Mouse (Mus musculus) kidney, postnatal 25 days (tissue): ENCODE measurements at regions not wholly inside any gene's neighbourhood (a gene's known extent, or its start where the extent isn't known, plus 50 kb on each side); places are given as distances from the start of the nearest gene placed in this dataset.

ENCODE experiments used
- DNase-seq, 2 experiments: peaks; one replicate each; pipeline ENCODE4 v3.0.0; 2021; ENCODE audit warnings: mixed read lengths in 2 of 2

- DNase-seq = no peak
Observed at GRCm38 (mm10) chr8:8562268-8562667, 98.8 kb downstream of the Efnb2 start.

GRCm38 (mm10) chr8:8558050-8558449, 103.0 kb downstream of the Efnb2 start:
- DNase-seq = no peak

DNA sequence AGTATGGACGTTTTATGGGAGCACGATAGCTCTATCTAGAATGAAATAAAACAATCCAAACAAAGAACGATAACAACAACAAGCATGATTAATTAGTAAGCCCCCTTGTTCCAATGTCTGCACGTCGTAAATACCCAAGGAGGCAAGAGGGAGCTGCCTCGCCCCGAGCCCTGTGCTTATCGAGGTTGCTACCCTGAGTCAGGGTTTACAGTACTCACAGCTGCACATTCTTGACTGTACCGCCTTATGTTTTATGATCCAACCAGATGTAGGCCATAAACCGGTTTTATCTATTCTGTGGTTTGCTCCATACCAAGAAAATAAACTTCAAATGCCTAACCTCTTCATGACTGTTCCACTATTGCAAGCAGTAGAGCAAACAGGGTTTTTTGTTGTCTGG, 104.9 kb downstream of the Efnb2 start:
- DNase-seq = no peak

- DNase-seq = no peak
Observed at GRCm38 (mm10) chr8:8554691-8555090, 106.4 kb downstream of the Efnb2 start.

- no peak for DNase-seq
Observed at GRCm38 (mm10) chr8:8552779-8553178, 108.3 kb downstream of the Efnb2 start.

DNA sequence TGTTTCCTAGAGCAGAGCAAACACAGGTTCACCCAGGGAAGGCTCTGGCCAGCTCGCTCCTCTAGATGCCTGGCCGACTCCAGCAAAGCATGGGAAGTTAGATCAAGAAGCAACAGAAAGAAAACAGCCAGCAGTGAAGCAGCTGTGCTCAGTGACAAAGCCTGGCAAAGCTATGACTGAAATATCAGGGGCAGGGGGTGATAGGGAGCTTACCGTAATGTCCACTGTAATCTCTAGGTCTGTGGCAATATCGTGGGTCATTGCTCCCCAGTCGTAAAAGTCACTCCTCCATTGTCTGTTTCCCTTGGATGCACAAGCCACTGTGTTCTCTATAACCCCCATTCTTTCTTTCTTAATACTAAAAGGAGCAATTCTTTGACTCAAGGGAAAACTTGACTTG, 124.4 kb downstream of the Efnb2 start:
- no peak for DNase-seq

- no peak for DNase-seq
Observed at GRCm38 (mm10) chr8:8534787-8535186, 126.3 kb downstream of the Efnb2 start.

DNA sequence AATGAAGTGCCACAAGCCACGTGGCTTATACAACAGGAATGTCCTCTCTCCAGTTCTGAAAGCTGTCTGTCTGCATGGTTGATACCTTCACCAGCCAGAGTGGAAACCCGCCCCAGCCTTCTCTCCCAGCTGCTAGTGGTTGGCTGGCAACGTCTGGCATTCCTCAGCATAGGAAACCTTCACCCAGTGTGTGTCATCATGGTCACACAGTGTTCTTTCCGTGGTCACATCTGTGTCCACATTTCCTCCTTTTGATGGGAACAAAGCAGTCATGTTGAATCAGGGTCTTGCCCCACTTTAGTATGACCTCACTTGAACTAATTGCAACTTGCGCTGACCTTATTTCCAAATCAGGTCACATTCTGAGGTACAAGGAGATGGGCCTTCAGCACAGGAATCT, 128.1 kb downstream of the Efnb2 start:
- DNase-seq = no peak

- DNase-seq = no peak
Observed at GRCm38 (mm10) chr8:8530540-8530939, 130.5 kb downstream of the Efnb2 start.

DNA sequence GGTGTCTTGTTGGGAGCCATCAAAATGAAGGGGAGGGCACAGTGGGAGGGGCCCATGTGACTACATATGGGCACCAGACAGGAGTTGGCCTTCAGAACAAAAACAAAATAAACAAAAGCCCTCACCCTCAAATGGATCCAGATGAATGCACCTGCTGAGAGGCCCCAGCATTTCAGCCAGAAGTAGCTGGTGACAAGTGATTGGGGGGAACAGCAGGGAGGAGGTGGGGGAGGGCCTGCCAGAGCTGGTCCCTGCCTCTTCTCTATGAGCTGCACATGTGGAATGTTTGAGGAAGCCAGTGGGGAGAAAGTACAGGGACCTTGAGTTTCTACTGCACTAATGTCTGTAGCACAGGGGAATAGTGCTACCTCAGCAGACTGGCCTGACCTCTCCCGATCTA, 139.5 kb downstream of the Efnb2 start:
- no peak for DNase-seq

DNA sequence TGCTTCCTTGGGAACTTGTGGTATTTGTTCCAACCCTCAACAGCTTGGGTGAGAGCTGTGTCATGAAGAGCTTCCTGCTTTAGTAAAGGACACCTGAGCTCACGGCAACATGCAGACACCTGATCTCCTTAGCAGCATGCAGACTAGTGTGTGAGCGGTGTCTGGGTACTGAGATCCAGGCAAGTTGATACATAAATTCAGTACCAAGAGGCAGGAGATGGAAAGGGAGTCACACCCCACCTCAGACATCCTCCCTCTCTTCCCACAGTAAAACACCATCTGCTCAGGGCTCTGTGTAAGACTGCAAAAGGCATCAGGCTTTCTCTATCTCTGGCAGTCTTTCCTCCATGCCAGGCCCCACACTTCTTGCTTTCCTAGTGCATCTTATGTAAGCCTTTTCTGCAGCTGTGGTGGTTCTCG, 141.3 kb downstream of the Efnb2 start:
- DNase-seq = no peak

- no peak for DNase-seq
Observed at GRCm38 (mm10) chr8:8517599-8517998, 143.4 kb downstream of the Efnb2 start.

- no peak for DNase-seq
Observed at GRCm38 (mm10) chr8:8516272-8516671, 144.8 kb downstream of the Efnb2 start.

DNA sequence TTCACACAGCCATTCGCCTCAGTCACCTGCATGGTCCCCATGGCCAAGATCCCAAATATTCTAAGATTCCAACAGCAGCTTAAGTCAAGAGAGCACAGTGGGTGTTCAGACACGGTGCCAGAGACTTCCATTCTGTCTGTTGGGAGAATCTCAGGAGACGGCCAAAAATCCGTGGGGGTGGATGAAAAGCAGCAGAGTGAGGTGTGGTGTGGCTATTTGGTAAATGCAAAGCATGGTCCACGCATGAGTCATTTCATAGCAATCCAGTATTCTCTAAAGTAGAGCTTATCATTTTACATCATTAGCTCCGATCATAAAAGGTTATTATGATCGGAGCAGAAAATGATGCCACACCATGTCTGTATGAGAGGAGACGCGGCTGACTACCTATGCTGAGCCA, 161.1 kb downstream of the Efnb2 start:
- no peak for DNase-seq

- DNase-seq = no peak
Observed at GRCm38 (mm10) chr8:8498753-8499152, 162.3 kb downstream of the Efnb2 start.

DNA sequence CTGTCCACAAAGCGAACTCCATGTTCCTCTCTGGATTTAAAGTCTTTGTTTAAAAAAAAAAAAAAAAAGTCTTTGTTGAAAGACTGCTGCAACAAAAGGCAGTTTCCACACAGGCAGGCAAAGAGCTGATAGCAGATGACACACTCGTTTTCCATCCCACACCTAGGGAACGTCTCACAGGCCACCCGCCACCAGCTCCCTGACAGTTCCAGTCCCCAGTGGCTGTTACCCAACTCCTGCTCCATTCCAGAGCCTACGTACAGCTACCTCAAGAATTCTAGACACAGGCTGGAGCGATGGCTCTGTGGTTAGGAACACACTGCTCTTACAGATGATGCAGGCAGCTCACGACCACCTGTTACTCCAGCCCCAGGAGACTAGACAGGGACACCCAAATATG, 165.6 kb downstream of the Efnb2 start:
- DNase-seq = no peak

GRCm38 (mm10) chr8:8494281-8494680, 166.8 kb downstream of the Efnb2 start:
- no peak for DNase-seq

DNA sequence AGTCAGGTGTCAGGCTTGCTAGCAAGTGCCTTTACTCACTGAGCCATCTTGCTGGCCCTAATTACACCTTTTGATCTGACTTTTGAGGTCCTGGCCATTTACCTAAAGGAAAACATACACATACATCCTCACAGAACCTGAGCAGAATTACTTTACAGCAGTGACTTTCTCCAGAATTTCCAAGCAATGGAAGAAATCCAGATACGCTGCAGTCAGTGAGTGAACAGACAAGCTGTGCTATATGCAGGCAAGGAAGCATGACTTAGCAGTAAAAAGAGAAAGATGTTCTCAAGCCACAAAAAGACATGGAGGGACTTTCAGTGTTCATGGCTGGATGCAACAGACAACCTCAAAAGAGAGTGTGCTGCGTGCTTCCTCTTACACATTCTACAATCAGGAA, 169.1 kb downstream of the Efnb2 start:
- DNase-seq = no peak

GRCm38 (mm10) chr8:8489784-8490183, 171.3 kb downstream of the Efnb2 start:
- no peak for DNase-seq

GRCm38 (mm10) chr8:8488695-8489571, 172.1 kb downstream of the Efnb2 start:
- no peak for DNase-seq

DNA sequence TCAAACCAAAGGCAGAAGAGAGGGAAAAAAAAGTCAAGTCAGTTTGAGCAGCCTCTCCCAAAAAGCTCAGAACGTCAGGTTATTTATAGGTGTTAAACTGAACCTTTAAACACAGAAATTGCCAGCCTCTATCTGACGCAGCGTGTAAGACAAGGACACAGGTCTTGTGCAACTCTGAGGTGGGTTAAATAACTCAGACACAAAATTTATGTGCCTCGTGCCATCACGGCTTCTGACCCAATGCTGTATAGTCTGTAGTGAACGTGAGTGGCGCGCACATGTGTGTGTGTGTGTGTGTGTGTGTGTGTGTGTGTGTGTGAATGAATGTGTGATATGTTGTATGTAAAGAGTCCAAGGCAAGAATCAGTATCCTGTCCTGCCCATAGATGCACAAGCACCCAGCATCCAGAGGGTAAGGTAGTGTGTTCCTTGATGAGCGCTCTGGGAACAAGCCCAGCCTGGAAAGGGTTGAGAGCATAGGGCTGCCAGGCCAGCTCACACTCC, 172.8 kb downstream of the Efnb2 start:
- no peak for DNase-seq

DNA sequence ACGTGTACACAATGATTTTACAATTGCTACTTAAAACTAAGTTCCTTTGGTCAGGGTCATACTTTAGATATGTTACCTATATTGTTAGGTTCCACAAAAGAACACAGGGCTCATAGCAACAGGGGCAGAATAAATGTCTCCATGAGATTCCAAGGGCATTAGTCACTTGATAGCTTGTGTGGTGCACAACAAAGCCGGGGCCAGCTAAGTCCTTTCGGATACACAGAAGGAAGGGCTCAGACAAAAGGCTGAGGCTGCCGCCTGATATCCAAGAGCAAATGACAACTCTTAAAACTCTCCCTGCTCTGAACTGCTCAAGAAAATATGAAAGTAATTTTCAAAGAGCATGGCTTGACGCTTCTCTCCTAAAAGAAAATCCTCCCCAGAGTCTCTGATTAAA, 173.3 kb downstream of the Efnb2 start:
- DNase-seq = no peak

GRCm38 (mm10) chr8:8486866-8487265, 174.2 kb downstream of the Efnb2 start:
- DNase-seq = no peak

DNA sequence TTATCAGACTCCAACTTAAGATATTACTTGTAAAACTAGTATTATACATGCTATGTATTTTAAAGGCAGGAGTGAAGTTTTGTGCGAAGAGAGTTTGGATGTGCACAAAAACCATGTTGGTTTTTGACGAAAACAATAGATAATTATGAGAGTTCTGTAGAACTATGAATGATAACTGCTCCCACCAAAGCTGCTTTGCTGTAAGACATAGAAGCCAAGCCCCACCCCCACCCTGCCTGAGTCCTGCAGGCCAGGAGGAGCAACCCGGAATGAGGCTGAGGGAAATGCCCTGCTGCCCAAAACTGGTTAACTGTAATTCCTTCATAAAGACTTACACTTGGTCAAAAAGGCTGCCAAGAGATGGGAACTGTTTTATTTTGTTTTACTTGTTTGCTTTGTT, 175.8 kb downstream of the Efnb2 start:
- no peak for DNase-seq

DNA sequence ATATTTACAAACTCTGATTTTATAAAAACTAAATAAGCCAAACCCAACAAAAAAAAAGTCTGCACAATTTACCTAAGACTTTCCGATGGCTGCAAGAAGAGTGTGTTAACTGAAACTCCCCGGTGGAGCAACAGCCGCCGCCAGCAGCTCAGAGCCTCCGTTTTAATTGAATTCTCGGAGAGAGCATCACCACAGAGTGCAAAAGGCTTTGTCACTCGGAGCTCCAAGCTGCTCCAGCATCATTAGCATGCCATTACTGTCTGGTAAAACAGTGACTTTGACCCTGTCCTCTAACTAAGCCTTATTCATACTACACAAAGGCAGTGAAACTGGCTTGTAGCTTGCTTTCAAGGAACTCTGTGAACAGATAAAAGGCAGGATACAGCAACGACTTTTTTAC, 176.5 kb downstream of the Efnb2 start:
- no peak for DNase-seq
